Mouse (Mus musculus): ENCODE results near the gene Trp53bp2. TPM values are rescaled to one million over a fixed set of nuclear protein-coding genes. Genes with fewer than 3 reads are reported as not detected.

Gene Trp53bp2
- polyA plus RNA-seq, 1 experiment from 2014 or later, result 37.1 TPM

- 82% methylated on average over 4 of the region's 4 CpGs for WGBS
- Histone ChIP-seq H3K9me3 (replicated peaks) (no peaks in the 10 kb centered on the region), H3K4me1 (peaks cover 31% of the 10 kb centered on the region), H3K4me3 (no peak overlapping the region), H3K27me3 (ENCODE audit: low read depth, poor library complexity, severe bottlenecking) (no peaks in the 10 kb centered on the region), H3K27ac (no peak overlapping the region), H3K36me3 (peaks cover 49% of the 10 kb centered on the region)
- no peak for DNase-seq (ENCODE audit: low spot score)
Observed at GRCm38 (mm10) chr1:182500843-182501242, 91.9 kb downstream of the Trp53bp2 start.

- H3K36me3 ChIP-seq, result peaks cover 58% of the 10 kb centered on the region
- peaks cover 22% of the 10 kb centered on the region for H3K4me1 ChIP-seq
- no peak overlapping the region for H3K4me3 ChIP-seq
- no peaks in the 10 kb centered on the region for H3K27me3 ChIP-seq (ENCODE audit: low read depth, poor library complexity, severe bottlenecking)
- H3K9me3 ChIP-seq (replicated peaks), result no peaks in the 10 kb centered on the region
- no peak overlapping the region for H3K27ac ChIP-seq
- 88% methylated on average over 7 of the region's 7 CpGs for WGBS
- DNase-seq (ENCODE audit: low spot score), result no peak
Observed at GRCm38 (mm10) chr1:182501815-182502405, 92.9 kb downstream of the Trp53bp2 start.

GRCm38 (mm10) chr1:182502491-182503050 lies 93.6 kb downstream of the Trp53bp2 start:
- DNase-seq (ENCODE audit: low spot score), result no peak
- peaks cover 61% of the 10 kb centered on the region for H3K36me3 ChIP-seq
- WGBS, result 91% methylated on average over 7 of the region's 7 CpGs
- no peak overlapping the region; the same call in 1 of the 2 replicates for H3K27ac ChIP-seq
- H3K4me1 ChIP-seq, result peaks cover 18% of the 10 kb centered on the region
- H3K4me3 ChIP-seq, result no peak overlapping the region
- no peaks in the 10 kb centered on the region for H3K9me3 ChIP-seq (replicated peaks)
- no peaks in the 10 kb centered on the region for H3K27me3 ChIP-seq (ENCODE audit: low read depth, poor library complexity, severe bottlenecking)

GRCm38 (mm10) chr1:182503206-182503900 lies 94.4 kb downstream of the Trp53bp2 start:
- H3K36me3 ChIP-seq, result peaks cover 61% of the 10 kb centered on the region
- H3K27ac ChIP-seq, result no peak overlapping the region; the same call in 1 of the 2 replicates
- peaks cover 18% of the 10 kb centered on the region for H3K4me1 ChIP-seq

GRCm38 (mm10) chr1:182504223-182504622 lies 95.3 kb downstream of the Trp53bp2 start:
- peaks cover 18% of the 10 kb centered on the region for H3K4me1 ChIP-seq
- DNase-seq (ENCODE audit: low spot score), result no peak
- WGBS, result 43% methylated on average over 4 of the region's 4 CpGs

More at GRCm38 (mm10) chr1:182503206-182503900, 94.4 kb downstream of the Trp53bp2 start:
- H3K4me3 ChIP-seq, result no peak overlapping the region
- H3K9me3 ChIP-seq (replicated peaks), result no peaks in the 10 kb centered on the region
- no peak for DNase-seq (ENCODE audit: low spot score)
- no peaks in the 10 kb centered on the region for H3K27me3 ChIP-seq (ENCODE audit: low read depth, poor library complexity, severe bottlenecking)
- WGBS, result 84% methylated on average over 13 of the region's 13 CpGs

GRCm38 (mm10) chr1:182505291-182505690 lies 96.3 kb downstream of the Trp53bp2 start:
- Histone ChIP-seq H3K4me3 (no peak overlapping the region), H3K27ac (no peak overlapping the region), H3K4me1 (peaks cover 16% of the 10 kb centered on the region), H3K27me3 (ENCODE audit: low read depth, poor library complexity, severe bottlenecking) (no peaks in the 10 kb centered on the region), H3K9me3 (replicated peaks) (no peaks in the 10 kb centered on the region), H3K36me3 (peaks cover 67% of the 10 kb centered on the region)
- DNase-seq (ENCODE audit: low spot score), result no peak
- WGBS, result 88% methylated on average over 3 of the region's 3 CpGs

More at GRCm38 (mm10) chr1:182504223-182504622, 95.3 kb downstream of the Trp53bp2 start:
- Histone ChIP-seq H3K27ac (no peak overlapping the region), H3K4me3 (no peak overlapping the region), H3K9me3 (replicated peaks) (no peaks in the 10 kb centered on the region), H3K36me3 (peaks cover 64% of the 10 kb centered on the region), H3K27me3 (ENCODE audit: low read depth, poor library complexity, severe bottlenecking) (no peaks in the 10 kb centered on the region)

GRCm38 (mm10) chr1:182506229-182506986 lies 97.4 kb downstream of the Trp53bp2 start:
- Histone ChIP-seq H3K9me3 (replicated peaks) (no peaks in the 10 kb centered on the region), H3K36me3 (peaks cover 67% of the 10 kb centered on the region), H3K4me1 (peaks cover 13% of the 10 kb centered on the region), H3K4me3 (no peak overlapping the region), H3K27me3 (ENCODE audit: low read depth, poor library complexity, severe bottlenecking) (no peaks in the 10 kb centered on the region), H3K27ac (no peak overlapping the region)
- DNase-seq (ENCODE audit: low spot score), result no peak
- WGBS, result 55% methylated on average over 7 of the region's 7 CpGs

GRCm38 (mm10) chr1:182509110-182509797 lies 100.3 kb downstream of the Trp53bp2 start:
- Histone ChIP-seq H3K4me3 (no peak overlapping the region), H3K27ac (no peak overlapping the region), H3K4me1 (peaks cover 5% of the 10 kb centered on the region), H3K27me3 (ENCODE audit: low read depth, poor library complexity, severe bottlenecking) (no peaks in the 10 kb centered on the region), H3K36me3 (peaks cover 75% of the 10 kb centered on the region), H3K9me3 (replicated peaks) (no peaks in the 10 kb centered on the region)
- no peak for DNase-seq (ENCODE audit: low spot score)
- WGBS, result 74% methylated on average over 10 of the region's 10 CpGs

GRCm38 (mm10) chr1:182511073-182511472 lies 102.1 kb downstream of the Trp53bp2 start:
- no peak overlapping the region for H3K27ac ChIP-seq
- DNase-seq (ENCODE audit: low spot score), result no peak
- 78% methylated on average over 2 of the region's 2 CpGs for WGBS
- peaks cover 5% of the 10 kb centered on the region; the same call in 1 of the 2 replicates for H3K4me1 ChIP-seq
- no peak overlapping the region for H3K4me3 ChIP-seq
- H3K27me3 ChIP-seq (ENCODE audit: low read depth, poor library complexity, severe bottlenecking), result no peaks in the 10 kb centered on the region
- peaks cover 62% of the 10 kb centered on the region for H3K36me3 ChIP-seq
- H3K9me3 ChIP-seq (replicated peaks), result no peaks in the 10 kb centered on the region

- Histone ChIP-seq H3K27ac (no peak overlapping the region), H3K9me3 (replicated peaks) (no peaks in the 10 kb centered on the region), H3K27me3 (ENCODE audit: low read depth, poor library complexity, severe bottlenecking) (no peaks in the 10 kb centered on the region), H3K4me3 (no peak overlapping the region), H3K36me3 (peaks cover 56% of the 10 kb centered on the region), H3K4me1 (peaks cover 12% of the 10 kb centered on the region)
- no peak for DNase-seq (ENCODE audit: low spot score)
- 83% methylated on average over 8 of the region's 8 CpGs for WGBS
Observed at GRCm38 (mm10) chr1:182511778-182512177, 102.8 kb downstream of the Trp53bp2 start.

All from limb, embryonic 10.5 days (tissue).